Mouse (Mus musculus): Measurements from ENCODE around the gene Zfp609.

Zfp609 gene

DNA sequence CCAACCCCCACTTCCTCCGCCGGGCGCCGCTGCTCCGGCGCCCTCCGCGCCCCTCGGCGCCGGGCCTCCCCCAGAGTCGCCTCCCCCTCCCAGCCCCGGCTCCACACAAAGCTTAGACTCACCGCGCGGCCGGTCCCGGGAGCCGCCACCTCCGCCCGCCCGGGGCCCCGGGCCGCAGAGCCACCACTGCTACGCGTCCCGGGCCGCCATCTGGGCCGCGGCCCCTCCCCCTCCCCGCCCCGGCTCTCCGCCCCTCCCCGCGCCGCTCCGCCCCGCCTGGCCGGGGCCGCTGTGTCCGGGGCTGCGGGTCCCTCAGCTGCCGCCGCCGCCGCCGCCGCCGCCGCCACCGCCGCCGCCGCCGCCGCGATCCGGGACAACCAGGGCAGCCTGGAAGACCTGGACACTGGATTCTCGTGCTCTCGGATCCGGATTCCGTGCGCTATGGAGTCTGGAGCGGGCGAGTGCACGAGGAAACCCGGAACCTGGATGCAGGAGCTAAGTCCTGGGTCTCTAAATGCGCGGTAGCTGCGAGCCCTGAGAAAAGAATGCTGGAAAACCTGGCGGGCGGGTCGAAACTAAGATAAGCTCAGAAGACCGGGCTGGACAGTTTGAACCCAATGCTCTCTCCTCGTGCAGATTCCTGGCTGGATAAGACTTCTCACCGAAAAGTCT is at the start of gene Zfp609:
Gene Zfp609, minus strand, starts transcription at position 221 of the 672 bp plus-strand sequence.
- in situ Hi-C loops (cut with MseI, MboI): no loop called here

DNA sequence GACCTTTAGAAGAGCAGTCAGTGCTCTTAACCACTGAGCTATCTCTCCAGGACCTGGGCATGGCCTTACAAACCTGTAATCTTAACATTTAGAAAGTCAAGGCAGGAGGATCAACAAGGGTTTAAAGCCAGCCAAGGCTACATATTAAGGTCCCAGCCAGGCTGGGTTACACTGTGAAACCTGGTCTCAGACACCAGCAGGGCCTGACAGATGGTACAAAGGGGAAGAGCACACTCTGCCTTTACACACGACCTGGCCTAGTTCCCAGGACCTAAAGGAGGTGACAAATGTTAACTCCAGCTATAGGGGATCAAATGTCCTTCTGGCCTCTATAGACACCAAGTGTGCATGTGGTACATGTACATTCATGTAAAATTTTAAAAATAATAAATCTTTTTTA is 32.3 kb upstream of the Zfp609 start:
- in situ Hi-C loops (cut with MseI, MboI): no loop called here

DNA sequence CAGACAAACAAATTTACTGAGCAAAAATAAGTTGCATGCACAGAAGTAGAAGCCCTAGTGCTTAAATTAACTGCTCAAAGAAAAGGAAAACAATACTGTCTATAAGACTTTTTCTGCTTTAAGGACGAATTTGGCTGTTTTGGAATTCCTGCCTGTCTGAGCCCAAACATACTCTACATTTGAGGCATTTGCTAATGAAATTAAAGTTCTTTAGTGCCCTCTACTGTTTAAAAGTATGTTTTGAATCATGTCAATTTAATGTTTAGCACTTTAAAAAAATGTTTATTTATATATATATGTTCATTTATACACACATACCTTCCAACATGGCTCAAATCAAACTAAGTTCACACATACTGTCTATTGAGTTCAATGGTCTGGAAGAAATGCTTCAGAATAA is 22.8 kb upstream of the Zfp609 start:
- in situ Hi-C loops (cut with MseI, MboI): no loop called here

DNA sequence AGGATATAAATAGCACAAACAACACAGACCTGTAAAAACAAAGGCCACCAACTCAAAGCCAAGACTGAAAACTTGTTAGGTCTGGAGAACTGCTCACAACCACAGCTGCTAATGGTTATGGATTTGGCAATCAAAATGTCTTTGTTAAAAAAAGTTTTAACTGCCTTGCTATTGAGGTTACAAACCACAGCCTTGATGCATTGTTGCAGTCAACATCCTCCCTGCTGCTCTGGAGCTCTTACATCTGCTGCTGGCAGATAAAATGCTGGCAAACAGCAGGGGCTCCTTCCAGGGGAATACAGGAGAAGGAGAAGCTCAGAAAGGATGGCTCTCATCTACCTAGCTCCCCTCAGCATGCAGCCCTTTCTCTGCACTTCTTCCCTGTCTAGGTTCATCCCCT is 20.8 kb upstream of the Zfp609 start:
- in situ Hi-C loops (cut with MseI, MboI): no loop called here

DNA sequence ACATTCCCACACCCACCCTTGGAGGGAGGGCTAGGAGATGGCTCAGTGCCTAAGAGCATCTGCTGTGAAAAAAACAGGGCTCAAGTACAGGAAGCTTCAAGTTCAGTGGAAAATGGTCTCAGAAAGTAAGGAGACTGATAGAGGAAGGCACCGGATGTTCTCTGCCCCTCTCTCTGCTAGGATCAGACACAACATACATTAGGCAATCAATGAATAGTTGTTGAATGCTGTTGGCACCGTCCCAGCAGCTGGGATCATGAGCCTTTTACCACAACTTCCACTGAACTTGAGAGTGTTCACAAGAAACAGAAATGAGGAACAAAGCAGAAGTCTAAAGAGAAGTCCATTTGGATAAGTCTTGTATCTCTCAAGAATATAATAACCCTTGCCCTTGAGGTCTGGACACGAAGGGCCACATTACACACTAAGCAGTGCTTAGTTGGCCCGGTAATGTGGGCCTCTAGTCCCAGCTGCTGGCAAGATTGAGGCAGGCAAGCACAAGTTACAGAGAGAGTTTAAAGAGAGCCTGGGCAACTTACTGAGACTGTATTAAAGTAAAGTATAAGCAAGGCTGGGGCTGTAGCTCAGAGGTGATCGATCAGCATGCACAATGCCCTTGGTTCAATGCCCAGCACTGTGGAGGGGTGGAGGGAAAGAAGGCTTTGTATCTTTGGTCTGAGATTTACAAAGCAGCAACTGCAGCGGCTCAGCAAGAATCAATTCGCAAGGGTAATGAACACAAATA is 17.2 kb upstream of the Zfp609 start:
- in situ Hi-C loops (cut with MseI, MboI): no loop called here

DNA sequence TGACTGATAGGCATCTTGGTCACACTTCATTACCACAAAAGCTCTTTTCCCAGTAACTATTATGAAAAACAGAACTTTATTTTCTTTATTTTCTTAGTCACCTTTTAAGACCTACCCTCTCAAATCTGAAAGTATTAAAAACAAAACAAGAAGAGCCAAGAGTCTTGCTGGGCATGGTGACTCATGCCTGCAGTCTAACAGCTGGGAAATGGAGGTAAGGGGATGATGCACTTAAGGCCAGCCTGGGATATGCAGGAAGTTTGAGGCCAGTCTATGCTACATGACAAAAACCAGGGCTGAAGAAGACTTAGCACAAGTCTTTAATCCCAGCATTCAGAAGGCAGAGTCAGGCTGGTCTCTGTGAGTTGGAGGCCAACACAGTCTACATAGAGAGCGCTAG is 12.5 kb upstream of the Zfp609 start:
- in situ Hi-C loops (cut with MseI, MboI): no loop called here

DNA sequence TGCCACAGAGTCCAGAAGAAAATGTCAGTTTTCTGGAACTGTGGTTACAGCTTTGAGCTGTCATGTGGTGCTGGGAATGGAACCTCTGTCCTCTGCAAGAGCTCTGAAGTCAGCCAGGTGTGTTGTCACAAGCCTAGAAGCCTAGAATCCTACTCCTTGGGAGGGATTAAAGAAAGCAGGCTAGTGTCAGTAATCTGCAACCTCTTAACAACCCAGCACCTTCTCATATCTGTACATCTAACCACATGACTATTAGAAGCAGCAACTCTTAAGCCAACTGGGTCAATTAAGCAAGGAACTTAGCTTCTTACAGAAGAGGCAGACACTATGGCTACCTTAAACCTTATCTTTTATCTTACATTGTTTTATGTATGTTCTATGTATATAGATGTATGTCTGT is 9.6 kb upstream of the Zfp609 start:
- in situ Hi-C loops (cut with MseI, MboI): no loop called here

DNA sequence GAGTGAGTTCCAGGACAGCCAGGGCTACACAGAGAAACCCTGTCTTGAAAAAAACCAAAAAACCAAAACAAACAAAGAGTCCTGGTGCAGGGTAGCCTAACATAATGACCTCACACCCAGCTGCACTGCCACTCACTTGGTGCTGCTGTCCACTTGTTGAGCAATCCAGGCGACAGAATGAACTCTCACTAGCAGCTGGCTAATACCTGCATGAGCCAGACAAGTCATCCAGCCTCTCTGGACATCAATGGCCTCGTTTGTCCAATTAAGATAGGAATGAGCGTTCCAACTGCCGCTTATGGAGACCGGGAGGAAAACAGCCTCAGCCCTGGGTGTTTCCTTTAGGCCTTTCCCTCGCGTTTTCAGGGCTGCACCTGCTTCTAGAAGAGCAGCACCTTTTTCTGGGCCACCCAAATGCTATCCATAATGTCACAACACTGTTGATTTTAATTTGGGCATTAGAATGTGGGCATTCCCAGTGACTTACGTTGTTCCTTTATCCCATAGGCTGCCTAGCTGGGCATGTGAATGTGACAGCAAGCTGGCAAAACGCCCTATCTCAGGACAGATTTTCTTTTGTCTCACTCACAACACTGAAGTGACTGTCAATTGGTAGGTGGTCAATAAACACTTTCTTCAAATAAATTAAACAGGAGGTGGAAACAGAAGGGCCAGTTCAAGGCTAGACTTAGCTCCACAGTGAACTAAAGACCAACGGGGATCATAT is 7.4 kb upstream of the Zfp609 start:
- in situ Hi-C loops (cut with MseI, MboI): no loop called here

DNA sequence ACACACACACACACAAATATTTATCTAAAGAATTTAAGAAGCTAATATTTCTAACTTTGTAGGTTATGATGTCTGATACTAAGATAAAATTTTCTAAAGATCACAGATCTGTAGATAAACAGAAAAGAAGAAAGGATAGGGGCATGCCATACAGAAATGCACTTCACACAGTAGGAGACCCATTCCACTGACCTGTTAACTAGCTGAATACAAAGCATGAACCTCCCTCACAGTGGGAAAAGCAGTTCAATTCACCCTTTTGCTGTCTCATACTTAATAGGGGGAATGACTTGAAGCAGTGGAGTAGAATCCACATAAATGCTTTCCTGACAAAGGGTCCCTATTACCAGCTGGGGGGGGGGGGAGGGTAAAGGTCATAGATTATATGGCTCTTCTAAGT is 6.3 kb upstream of the Zfp609 start:
- in situ Hi-C loops (cut with MseI, MboI): no loop called here

DNA sequence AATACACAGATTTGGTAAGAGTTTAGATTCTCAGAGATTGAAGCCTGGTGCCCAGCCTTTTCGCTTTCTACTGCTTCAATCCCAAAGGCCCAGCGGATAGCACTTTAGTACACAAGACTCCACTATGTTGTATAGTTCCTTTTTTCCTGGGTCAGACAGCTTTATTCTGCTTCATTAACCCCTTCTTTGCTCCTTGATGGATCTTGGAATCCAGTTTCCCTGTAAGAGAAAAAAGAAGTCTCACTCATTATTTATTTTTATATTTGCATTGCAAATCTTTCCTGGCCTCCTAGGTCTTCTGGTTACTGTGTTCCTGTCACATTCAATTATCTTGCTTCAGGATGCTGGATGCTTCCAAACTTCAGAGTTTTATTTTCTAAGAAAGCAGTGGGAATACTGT is 5.9 kb upstream of the Zfp609 start:
- in situ Hi-C loops (cut with MseI, MboI): no loop called here

DNA sequence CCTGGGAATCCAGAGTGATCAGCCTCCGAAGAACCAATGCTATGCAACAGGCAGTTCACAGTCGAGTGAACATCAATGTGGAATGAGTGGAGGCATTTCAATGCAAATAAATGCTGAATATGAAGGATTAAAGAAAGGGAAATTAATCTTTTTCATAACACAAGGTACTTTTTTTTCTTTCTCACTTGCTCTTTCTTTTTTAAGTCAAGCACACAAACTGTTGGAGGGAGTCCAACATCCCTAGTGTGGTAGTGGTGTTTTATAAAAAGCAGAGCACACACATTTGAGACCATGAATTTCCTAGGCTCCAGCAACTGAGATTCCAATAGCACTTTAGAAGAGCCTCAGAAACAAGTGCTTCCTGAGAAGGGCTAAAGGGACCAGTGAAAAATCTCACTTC is 4.7 kb upstream of the Zfp609 start:
- in situ Hi-C loops (cut with MseI, MboI): no loop called here

DNA sequence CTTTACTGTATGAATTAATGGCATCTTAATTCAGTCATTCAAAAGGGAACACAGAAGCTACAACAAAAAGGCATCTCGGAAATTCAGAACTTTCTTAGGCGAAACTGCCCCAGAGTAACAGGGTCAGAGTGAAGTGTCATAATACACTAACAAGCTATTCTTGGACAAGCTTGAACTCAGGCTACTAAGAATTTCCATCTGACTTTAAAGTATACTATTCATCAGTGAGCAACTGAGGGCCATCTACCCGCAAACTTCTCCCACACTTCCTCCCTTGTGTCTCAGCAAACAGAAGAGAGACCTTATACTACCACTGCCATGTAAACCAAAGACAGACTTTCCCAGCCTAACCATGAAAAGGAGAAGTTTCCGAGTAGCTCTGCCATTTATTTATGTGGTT is 3.8 kb upstream of the Zfp609 start:
- in situ Hi-C loops (cut with MseI, MboI): no loop called here

DNA sequence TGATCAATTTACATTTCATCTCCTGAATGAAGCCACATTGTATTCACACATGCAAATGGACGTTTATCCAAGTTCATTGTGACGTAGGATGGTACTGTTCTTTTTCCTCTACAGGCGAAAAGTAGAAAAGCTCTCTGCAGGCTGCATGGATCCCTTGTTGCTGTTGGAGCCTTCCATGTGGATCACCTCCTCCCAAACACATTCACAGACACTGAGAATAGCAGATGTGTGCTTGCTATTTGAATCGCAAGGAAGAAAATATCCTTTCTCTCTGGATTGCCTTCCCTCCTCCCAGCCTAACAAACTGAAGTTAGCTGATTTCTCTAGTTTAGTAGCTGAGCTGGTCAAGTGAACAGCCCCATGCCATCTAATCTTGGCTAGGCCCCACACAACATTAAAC is 2.9 kb upstream of the Zfp609 start:
- in situ Hi-C loops (cut with MseI, MboI): no loop called here

DNA sequence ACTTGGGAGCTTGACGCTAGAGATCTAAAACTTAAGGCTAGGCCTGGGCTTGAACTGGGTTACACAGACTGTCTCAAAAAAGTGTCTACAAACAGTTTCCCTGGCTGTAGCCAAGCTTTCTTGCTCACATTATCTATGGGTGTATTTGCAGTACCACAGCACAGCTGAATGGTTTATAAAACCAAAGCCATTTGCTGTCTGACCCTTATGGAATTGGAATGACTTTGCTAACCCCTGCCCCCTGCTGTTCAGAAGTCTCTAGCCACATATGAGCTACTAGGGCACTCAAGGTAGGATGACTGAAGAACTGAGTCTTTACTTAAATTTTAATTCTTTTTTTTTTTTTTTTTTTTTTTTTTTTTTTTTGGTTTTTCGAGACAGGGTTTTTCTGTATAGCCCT is 2.0 kb upstream of the Zfp609 start:
- in situ Hi-C loops (cut with MseI, MboI): no loop called here

DNA sequence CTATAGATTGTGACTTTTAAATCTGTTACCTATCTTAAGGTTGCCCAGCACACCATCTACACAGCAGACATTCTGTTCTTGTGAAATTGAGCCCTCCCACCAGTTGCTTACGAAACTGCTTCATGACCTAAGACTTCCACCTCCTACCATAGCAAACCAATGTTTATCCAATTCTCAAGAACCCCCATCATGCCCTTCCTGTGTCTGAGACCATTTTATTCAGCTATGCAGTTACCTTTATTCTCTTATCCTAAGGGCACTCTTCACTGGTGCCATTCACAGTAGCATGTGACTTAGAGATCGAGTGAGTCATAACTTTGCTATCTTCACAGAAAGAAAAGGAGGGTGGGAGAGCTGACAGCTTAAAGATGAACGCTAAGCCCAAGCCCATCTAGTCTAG is 1.1 kb upstream of the Zfp609 start:
- in situ Hi-C loops (cut with MseI, MboI): no loop called here

DNA sequence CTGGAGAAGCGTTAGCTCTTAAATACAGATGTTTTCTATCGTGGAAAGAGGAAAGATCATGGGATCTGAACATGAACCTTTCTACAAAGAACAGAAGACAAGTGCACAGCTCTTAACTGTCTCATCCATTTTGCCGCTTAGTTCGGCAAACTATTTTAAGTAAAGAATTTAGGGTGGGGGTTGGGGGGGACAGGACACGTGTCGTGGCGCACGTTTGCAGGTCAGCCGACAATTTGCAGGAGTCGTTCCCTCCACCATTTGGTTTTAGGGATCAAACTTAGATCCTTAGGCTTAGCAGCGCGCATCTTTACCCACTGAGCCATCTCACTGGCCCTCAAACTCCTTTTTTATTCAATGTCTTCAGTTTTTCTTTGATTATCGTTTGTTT is 646 bp upstream of the Zfp609 start:
- in situ Hi-C loops (cut with MseI, MboI): no loop called here

DNA sequence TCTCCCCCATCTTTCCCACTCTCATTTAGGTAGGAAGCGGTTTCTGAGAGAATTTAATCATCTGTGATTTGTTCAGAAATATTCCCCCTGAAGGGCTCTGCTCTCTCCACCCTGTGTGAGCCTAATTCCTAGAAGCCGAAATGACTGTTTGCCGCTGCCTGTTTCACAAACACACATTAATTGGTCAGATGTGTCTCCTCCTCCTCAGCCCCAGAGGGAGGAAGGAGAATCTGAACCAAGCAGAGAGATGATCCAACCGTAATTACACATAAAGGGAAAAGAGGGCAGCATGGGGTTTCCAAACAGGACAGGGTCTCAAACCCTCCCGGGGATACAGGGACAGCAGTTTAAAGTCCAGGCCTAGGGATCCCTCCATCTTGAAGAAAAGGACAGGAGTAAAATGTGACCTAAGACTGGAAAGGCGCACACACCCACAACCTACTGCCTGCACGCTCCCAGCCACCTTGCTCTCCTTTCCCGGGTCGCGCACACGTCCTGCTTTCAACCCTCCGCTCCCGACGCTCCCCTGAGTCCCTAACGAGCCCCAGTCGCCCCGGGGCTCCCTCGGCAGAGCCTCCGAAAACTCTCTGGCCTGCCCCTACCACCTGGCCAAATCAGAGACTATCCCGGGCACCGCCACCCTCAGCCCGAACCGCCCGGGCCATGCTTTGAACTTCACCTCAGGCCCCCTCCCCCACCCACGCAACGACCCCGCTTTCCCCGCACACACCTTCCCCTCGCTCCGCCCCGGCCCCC is 598 bp downstream of the Zfp609 start:
- in situ Hi-C loops (cut with MseI, MboI): no loop called here

DNA sequence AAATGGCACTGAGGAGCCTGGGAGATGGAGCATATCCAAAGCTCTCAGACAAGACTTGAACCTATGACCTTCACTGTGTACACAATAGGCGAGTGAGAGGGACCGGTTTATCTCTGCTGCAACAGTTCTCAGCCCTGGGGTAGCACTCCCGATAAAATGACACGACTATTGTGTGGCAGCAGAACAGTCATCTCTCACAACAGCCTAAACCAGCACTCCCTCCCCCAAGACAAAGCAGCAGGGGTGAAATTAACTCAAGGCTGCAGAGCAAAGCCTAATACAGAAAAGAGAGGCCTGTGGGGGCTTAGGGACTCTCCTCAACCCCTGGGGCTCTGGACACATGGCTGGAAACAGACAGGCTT is 1.2 kb downstream of the Zfp609 start:
- in situ Hi-C loops (cut with MseI, MboI): no loop called here

DNA sequence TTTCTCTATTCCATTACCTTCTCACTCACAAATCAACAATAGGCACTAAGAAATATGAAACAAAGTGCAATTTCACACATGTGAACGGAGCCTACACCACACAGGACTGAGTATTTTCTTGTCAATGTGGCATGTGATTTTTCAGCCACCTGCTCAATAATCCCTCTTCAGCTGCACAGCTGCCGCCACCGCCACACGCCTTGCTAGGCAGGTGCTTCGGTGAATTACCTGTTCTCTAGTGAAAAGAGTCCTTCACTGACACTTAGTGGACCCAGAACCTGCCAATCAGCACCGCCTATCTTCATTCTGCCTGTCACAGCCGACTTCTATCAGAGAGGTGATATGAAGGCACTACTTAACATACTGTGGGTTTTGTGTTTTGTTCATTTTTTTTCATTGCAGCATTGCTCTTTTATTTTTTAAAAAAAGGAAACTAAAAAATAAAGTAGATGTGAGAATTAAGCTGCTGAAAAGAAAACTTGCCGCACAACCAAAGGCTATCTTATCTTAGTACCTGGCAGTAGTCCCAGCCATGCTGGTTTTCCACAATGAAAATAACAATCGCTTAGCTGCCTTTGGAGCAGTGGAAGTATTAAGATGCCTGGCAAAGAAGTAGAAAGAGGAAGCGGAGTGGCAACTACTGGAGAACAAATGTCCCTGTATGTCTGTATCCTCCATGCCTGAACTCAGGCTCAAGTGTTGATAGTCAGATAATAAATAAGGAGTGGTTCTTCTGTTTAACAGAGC is 3.5 kb downstream of the Zfp609 start:
- in situ Hi-C loops (cut with MseI, MboI): no loop called here

DNA sequence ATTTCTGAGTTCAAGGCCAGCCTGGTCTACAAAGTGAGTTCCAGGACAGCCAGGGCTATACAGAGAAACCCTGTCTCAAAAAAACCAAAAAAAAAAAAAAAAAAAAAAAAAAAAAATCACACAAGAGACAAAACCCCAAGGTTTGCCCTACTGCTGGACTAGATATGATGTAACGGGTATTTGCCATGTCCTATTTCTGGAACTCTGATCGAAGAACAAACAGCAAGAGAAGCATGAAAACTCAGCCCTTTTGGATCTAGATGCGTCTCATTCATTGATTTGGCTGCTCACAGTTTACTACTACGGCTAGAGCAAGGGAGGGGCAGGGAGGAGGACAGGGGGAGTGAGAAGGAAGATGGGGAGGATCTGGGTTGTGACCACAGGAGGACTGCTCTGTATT is 5.4 kb downstream of the Zfp609 start:
- in situ Hi-C loops (cut with MseI, MboI): no loop called here

DNA sequence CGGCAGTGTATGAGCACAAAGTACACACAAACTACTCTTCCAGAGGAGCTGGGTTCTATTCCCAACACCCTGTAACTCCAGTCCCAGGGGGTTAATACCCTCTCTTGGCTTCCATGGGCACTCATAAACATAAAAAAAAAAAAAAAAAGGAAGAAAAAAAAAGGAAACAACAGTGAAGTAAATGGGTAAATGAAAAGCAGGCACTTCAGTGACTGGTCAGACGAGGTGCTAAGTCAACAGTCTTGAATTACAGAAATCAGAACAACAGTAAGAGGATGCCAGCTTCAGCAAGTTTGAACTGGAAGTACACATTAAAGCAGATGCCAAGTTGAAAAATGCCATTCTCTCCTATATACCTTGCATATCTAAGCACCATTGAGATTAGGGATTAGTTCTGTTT is 7.1 kb downstream of the Zfp609 start:
- in situ Hi-C loops (cut with MseI, MboI): no loop called here

DNA sequence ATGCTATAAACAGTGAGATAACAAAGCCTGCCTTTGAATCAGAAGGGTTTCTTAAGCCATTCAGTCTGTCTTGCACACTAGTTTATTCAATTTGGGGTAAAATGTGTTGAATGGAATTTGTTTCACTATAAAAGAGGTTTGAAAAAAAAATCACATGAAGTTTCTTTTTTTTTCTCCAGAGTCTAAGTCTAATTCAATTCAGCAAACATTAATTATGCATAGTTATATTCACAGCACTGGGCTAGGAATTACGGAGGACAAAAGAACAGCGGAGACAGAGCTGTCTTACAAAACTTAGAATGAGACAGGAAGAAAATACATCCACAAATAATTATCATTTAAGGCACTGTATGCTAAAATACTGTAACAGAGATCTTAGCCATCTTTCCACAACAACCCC is 9.0 kb downstream of the Zfp609 start:
- in situ Hi-C loops (cut with MseI, MboI): no loop called here
